Mouse (Mus musculus) left cerebral cortex, adult 9 months (tissue): ENCODE measurements around the gene Fcho1.
A peak's percentile ranks its signal among the peaks of the same experiment; 100 is the strongest.
"Not testable (repeated sequence)": the region's sequence is repeated elsewhere in the genome, so short reads cannot be mapped to it uniquely, and the experiment has no call there.

Source experiments
- DNase-seq, 2 experiments: peaks; one replicate each; pipeline ENCODE4 v3.0.0; 2022; ENCODE audit warnings: low spot score in 2 of 2

Fcho1 gene

DNA sequence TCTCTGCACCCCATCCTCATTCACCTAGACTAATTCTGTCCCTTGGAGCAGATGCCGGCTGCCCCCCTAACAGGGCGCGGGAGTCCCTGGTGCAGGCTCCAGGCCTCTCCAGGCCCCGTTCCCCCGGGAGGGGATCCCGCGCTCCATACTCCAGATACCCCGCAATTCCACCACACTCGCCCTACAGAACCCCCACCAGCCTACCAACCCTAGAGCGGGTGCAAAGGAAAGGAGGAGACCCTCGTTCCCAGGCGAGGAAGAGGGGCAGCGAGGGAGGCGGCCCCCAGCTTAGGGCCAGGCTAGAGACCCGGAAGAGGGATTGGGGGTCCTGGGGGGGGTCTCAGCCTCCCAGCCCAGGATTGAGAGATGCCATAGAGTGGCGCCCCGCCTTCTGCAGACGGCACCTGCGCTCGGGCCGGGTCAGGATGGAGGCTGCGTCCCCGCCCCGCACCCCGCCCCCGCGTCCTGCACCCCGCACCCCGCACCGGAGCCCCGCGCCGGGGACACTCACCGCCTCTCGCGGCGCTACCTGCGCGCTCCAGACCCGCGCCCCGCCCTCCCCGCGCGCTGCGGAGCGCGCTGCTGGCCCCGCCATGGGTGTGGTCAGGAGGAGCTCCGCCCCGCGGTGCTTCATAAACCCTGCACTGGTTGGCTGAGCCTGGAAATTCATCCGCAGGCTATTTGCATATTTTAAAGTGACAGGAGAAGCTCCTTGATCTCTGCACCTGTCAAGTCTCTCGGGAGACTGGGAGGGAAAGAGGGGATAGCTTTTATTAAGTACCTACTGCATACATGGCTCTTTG, at the start of gene Fcho1:
Gene Fcho1, minus strand, starts transcription at position 595 of the 803 bp plus-strand sequence.
- peak in 1 of 2 experiments; percentile 89 for DNase-seq

DNA sequence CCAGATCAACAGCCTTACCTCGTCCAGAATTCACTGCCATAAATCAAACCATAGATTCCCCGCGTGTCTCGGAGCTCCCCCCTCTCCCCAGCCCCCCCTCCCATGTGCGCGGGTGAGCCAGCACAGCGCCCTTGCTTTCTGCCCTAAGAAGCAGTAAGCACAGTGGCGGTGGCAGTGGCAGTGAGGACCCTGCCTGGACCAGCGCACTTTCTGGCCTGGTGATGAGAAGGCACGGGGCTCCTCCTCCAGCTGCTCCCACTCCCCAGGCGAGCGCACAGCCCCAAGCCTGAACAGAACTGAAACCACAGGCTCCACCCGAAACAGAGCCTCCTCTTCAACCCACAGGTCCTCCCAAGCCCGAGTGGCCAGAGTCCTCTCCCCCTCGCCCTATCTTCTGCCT, 45.8 kb upstream of the Fcho1 start:
- no peak for DNase-seq

DNA sequence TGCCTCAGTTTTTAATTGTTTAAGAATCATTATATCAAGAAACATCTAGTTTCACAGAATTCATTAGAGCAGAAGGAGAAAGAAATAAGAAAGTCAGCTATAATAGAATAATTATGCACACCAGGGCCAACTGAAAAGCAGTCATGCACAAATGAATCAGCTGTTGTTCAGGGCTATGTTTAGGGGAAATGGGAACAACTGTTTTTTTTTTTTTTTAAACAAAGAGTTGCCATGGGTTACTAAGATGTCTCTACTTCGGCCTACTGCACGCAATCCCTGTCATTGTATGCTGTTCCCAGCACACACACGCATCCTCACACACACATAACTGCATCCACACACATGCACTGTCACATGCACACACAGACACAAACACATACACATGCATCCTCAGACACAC, 33.3 kb upstream of the Fcho1 start:
- DNase-seq, result no peak

DNA sequence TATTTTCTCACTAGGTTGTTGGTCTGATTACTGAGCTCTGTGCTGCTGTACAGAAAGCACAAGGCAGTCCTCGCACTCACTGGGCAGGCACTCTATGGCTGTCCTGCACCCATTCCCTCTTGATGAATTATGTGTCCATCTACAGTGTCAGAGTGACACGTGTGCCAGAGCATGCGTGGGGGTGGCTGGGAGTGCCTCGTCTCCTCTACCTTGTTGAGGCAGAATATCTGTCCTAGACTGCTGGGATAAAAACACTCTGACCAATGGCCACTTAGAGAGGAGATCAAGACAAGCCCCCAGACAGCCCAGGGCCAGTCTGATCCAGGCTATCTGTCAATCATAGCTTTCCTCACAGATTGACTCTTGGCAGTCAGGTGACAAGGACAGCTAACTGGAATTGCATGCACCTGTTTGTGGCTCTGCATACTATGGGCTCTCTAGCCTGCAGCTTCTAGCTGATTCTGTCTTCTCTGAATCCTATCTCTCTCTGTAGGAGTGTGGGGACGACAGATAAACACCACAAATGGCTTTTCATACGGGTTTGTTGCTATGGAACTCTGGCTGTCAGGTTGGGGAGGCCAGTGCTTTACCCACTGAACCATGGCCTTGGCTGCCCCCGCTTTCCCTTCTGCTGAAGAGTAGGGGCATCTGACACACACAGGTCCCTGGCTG, 27.5 kb upstream of the Fcho1 start:
- not testable (repeated sequence) for DNase-seq

DNA sequence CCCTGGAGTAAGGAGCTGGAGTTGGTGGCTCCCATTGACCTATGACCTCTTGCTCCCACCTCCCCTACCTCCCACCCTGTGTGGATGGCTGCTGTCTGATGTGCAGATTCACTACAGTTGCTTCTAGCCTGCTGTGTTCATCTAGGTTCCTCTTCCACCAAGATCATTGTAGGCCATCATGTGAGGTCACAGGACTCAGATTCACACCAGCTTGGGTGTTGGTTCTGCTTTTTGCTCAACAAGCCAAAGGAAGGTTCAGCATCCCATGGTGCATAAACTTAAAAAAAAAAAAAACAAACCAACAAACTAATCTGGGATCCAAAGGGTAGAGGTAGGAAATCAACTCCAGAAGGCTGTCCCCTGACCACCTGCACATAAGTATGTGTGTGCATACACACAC, 26.7 kb upstream of the Fcho1 start:
- not testable (repeated sequence) for DNase-seq

DNA sequence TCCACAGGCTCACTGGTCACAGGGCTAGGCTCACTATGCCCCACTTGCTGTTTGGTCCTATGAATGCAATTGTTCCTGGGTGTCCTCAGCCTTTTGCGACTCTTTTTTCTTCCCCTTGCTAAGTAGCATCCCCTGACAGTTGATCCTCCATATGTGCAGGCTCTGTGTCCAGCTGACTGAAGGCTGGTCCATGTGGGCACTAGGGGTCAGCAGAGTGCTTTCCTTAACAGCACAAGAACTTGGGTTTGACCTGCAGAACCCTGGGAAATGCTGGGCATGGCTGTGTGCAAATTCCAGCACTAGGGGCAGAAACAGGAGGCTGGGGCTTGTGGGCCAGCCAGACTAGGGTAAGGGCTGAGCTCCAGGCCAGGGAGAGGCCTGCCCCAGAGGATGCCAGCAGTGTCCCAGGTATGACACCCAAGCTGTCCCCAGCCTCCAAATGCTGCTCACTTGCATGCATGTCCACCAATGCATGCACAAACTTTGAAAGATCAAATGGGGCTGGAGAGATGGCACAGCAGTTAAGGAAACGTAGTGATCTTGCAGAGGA, 25.9 kb upstream of the Fcho1 start:
- not testable (repeated sequence) for DNase-seq

DNA sequence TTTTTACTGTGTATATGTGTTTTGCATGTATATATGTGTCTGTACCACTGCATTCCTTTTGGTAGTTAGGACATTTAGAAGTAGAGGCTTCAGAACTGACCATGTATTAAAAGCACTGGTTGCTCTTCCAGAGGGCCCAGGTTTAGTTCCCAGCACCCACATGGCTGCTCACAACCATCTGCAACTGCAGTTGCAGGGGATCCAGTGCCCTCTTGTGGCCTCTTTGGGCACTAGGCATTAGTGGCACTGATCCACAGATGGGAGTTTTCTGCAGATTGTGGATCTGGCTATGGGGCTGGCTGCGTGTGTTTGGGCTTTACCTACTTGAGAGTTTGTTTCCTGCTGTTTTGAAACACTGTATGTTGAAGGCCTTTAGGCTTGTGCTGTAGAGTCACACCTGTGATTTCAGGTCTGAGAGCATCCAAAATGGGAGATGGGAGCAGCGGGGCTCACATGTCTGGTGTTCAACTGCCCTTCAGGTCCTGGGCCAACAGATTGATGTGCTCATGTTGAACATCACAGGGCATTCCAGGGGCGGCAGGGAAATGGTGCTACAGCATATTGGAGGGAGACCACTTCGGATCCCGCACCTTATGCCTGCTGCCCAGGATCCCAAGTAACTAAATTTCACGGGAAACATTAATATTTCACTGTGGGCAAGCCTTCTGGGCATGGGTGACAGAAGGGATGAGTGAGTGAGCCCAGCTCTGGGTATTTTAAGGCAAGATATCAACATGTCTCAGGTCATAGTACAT, 24.0 kb upstream of the Fcho1 start:
- not testable (repeated sequence) for DNase-seq

DNA sequence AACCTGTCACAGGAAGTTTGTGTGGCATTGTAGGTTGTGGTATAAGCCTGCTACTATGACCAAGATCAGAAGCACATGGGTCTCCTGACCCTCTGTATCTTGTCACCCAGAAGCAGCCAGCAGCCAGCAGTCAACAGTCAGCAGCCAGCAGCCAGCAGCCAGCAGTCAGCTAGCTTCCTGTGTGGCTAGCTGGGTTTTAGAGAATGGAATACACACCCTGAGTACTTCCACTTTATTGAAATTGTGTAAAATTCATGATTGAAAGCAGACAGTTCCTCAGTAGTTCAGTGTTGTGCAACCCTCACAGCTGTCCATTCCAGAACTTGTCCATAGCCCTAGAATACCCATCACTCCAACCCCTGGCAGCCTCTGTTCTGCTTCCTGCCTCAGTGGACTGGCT, 21.6 kb upstream of the Fcho1 start:
- DNase-seq, result not testable (repeated sequence)

DNA sequence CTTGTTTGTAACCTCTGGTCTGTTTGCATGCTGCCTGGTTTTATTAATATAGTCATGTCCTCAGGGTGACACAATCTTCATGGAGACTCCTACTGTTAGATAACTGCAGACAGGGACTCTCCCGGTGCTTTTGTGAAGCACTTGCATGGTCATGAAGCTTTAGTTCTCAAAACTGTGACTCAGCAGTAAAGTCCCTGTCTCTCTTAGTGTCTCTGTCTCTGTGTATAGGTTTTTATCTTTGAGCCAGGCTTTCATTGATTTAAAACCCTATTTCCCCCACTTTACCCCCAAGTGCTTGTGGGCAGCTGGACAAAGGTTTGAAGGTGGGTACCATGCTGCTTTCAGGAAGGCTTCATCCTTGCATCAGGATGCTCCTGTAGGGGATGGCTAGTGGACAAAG, 19.8 kb upstream of the Fcho1 start:
- no peak for DNase-seq

DNA sequence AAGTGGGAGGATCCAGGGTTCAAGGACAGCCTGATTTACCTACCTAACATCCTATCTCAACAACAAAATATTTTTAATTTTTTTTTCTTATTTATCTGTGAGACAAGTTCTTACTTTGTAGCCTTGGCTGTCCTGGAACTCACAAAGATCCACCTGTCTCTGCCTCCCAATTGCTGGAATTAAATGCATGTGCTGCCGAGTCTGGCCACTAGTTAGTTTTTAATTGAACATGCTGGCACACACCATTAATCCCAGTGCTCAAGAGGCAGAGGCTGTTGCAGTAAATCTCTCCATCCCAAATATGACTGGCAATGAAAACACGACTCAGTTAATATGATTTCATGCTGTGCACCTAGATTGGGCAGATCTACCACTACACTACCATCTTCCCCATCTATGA, 17.3 kb upstream of the Fcho1 start:
- DNase-seq, result no peak

DNA sequence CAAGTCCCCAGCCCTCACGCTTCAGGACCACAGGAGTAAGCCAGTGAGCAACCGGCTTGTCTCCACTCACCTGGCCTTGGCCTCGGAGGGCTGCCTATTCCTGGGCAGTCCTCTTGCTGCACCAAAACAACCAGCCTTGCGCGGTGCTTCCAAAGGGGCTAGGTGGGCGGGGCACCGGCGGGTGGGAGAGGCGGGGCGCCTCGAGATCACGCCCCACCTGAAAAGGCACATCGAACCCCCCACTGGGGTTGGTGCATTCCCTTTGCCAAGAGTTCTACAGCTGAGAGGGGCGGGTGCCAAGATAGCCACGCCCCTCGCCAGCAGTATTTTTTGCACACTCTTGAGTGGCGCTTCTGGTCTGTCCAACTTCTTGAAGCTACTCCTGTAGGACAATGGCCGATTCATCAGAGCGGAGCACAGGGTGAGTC, 16.2 kb upstream of the Fcho1 start:
- DNase-seq, result no peak

DNA sequence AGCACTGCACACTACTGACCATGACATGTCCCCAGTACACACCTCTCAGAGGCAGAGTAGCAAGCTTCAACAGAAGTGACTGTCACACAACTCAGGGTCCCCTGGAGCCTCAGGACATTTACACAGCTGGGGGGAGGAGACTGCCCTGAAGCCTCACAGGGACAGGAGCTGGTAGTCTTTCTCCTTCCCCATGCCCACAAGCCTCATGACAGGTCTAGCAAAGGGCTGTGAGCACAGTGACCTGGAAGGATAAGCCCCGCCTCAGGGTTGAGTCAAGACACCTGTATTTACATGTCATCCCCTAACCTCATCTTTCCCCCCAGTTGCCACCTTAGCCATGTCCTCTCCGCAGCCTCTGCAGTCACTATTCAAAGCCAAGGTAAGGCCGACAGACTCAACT, 15.7 kb upstream of the Fcho1 start:
- no peak for DNase-seq

DNA sequence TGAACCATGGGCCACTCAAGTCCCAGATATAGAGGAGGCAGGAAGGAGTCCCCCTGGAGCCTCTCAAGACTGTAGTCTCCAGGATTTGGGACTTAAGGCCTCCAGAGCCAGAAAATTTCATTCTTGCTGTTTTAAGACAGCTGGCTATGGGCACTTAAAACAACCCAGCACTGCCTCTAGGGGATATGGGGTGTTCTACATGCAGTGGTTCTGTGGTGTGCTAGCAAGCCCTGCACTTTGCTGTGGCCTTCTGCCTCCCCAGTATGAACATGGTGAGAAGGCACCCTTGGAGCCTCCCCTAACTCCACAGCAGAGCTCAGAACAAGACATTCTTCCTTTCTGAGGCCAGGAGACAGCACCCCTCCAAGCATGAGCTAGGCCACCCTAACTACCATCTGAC, 12.8 kb upstream of the Fcho1 start:
- not testable (repeated sequence) for DNase-seq

DNA sequence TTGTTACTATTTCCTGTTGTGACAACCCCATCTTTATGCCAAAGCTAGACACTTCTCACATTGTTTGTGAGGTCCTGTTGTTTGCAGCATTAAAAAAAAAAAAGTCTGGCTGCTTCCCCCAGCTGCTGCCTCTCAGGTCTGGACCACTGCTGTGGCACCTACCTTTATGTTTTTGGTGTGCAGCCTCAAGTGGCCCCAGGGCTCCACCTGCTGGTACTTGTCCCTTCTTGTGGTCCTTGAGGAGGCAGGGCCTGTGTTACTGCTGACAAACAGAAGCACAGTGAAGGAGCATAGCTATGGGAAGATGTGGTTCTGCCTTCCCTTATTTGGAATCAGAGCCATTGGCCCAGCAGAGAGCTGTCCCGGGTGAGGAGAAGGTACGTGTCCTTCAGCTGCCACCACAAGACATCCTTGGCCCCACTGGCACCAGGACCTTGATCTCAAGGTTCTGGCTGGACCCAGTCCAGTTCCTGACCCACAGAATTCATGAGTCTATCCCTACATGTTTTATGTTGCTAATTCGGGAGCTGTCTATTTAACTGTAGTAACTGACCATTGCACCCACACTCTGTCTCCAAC, 6.2 kb upstream of the Fcho1 start:
- DNase-seq, result peak in 1 of 2 experiments; percentile 87

DNA sequence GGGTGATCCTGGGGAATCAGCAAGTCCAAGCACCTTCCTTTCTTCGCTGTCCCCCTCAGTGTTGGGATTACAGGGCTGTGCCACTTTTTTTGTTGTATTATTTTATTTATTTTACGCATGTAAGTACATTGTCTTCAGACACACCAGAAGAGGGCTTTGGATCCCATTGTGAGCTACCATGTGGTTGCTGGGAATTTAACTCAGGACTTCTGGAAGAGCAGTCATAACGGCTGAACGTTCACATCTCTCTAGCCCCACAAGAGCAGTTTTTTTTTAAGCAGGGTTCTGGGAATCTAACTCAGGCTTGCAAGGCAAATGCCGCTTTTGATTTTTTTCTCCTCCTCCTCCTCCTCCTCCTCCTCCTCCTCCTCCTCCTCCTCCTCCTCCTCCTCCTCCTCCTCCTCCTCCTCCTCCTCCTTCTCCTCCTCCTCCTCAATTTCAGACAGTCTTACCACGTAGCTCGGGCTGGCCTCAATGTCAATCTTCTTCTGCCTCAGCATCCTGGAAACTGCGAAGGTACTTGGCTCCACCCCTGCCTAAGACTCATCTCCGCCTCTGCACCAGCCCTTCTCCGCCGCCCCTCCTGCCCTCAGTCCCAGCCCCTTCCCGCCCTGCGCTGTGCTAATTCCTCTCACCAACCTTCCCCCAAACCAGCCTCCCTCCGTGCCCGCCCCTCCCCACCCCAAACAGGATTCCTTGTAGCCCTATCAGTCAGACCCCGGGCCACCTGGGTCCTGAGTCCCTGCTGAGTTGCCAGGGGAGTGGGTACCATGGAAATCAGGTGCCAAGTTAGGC, 3.5 kb upstream of the Fcho1 start:
- no peak for DNase-seq

DNA sequence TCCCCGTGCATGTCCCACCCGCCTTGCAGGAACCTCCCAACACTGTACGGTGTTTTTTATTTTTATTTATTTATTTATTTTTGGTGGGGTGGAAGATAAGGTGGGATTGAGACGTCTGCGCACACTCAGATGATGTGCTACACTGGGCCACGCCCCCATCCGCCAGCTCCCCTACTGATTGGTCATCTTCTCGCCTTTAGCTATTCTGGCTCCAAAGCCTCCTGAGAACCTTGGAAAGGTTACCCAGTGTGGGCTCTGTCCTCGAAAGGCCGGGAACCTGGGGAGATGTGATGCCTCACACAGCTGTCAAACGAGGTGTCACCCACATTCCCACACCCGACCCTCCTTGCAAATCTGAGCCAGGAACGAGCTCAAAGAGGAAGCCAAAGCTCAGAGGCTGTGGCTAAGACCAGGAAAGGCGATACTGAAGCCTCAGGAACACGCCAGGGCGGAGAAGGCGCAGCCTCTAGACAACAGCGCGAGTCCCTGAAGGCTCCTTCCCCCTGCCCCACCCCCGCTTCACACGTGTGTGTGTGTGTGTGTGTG, 2.8 kb upstream of the Fcho1 start:
- no peak for DNase-seq

DNA sequence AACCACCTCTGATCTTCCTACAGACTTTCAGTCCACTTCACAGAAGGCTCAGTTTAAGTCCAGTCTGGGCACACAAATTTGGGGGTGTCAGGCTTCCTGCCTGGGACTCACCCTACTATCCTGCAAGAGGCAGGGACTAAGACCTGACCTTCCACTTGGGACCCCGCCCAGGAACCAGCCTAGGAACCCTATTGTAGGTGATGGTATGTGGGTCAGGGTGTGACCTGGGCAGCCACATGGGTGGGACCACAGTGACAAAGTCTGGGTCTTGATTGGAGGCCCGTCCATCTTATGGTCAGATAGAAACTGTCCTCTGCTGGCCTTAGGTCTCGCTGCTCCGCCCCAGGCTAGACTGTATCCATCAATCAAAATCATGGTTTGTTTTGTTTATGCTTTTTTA, 1.1 kb downstream of the Fcho1 start:
- DNase-seq, result no peak

DNA sequence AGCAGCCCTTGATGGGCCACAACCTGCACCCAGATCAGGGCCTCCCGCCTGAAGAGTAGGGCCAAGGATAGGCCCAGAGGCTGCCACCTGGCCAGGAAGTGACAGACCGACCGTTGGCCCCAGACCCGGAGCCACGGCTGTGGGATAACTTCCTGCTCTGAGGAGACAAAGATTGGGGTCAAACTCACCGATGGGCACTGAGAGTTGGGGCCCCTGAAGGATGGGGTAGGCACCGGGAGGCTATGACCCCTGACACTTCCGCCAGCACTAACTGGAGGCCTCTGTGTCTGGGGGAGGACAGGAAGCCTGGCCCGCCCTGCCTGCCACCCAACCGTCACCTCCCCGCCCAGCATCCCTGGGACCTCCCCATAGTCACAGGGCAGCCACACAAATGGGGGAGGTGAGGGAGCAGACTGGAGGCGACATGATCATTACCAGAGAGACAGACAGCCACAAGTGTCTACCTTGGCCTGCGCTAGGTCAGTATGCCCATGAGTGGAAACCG, 2.4 kb downstream of the Fcho1 start:
- DNase-seq, result no peak

DNA sequence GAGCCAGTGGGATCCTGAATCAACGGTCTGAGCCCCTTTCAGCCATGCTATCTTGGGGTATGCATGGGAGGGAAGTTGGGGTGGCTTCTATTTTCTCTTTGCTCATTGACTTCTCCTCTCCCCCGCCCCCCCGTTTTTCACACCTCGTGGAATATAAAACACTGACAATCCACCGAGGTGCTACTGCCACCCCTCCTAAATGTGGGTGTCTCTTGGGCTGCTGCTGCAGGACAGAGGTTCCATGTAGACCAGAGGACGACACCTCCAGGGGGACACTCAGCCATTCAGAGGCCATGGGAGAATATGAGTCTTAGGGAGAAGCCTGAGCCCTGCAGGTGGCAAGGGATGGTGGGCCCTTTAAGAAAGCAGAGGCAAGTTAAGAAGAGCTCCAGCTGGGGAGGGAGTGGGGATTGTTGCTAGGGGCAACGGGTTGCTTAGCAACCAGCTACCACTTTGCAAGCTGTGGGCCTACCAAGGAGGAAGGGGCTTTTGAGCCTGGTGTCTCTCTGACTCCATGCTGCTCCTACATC, 5.5 kb downstream of the Fcho1 start:
- peak; percentile 77 to 82 for DNase-seq

DNA sequence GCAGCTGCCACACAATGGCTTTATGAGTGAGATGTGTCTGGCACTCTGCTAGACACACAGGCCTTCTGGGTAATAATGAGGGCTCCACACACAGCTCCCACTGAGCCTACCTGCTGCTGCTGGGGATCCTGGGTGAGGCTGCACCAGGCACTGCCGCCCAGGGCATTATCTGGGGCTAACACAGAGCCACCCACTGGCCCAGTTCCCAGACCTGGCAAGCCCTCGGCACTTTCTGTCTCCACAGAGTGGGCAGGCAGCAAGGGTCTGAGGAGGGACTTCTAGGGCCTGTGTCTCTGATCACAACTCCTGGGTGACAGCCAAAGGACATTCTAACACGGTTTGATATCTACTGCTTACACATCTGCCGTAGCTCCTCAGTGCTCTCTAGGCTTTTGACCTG, 6.3 kb downstream of the Fcho1 start:
- DNase-seq, result no peak
